Mouse (Mus musculus) heart, postnatal 0 days (tissue): ENCODE measurements around the gene Ruvbl2.

Experiments used
- CTCF ChIP-seq: IDR thresholded peaks from 2 replicates; pipeline ENCODE4 v1.5.1; 2016; ENCODE audit warnings: antibody characterized with exemption, control low read depth, low read depth
- EP300 ChIP-seq: IDR thresholded peaks from 2 replicates; pipeline ENCODE4 v1.6.1; 2016; ENCODE audit warnings: antibody characterized with exemption, low read depth

- TF ChIP-seq EP300 (no peak), CTCF (no peak)
Observed at GRCm38 (mm10) chr7:45462325-45462724, 24.4 kb upstream of the Ruvbl2 start.
